Mouse (Mus musculus): Measurements from ENCODE around the gene Map3k21. TPM values are rescaled to one million over a fixed set of nuclear protein-coding genes. Genes with fewer than 3 reads are reported as not detected.

Gene Map3k21
- total and polyA plus RNA-seq, 2 experiments, result 2.6 to 3.9 TPM

- DNase-seq (ENCODE audit: extremely low read depth, low read depth, low spot score), result no peak
- 31% methylated on average over 6 of the region's 6 CpGs for WGBS
Measured at GRCm38 (mm10) chr8:125980826-125981225, 70.6 kb downstream of the Map3k21 start.

GRCm38 (mm10) chr8:125983515-125983914 is 73.3 kb downstream of the Map3k21 start:
- H3K4me3 ChIP-seq (ENCODE audit: insufficient read depth, low read depth, low read length), result no peak overlapping the region
- no peaks in the 10 kb centered on the region for H3K27me3 ChIP-seq (ENCODE audit: control insufficient read depth, insufficient read depth, low read length)
- H3K4me1 ChIP-seq (ENCODE audit: control insufficient read depth, insufficient read depth, low read length), result peaks cover 2% of the 10 kb centered on the region
- no peak for DNase-seq (ENCODE audit: extremely low read depth, low read depth, low spot score)
- no peaks in the 10 kb centered on the region for H3K36me3 ChIP-seq (ENCODE audit: control insufficient read depth, insufficient read depth, low read length)
- H3K79me2 ChIP-seq (ENCODE audit: control insufficient read depth, insufficient read depth, low read length), result no peaks in the 10 kb centered on the region
- 61% methylated on average over 3 of the region's 3 CpGs for WGBS
- no peak overlapping the region for H3K27ac ChIP-seq (replicated peaks; ENCODE audit: insufficient read depth, low read depth, low read length)
- no peak overlapping the region for H3K9ac ChIP-seq (ENCODE audit: low read depth, low read length)
- no peak for TF ChIP-seq POLR2A (IDR thresholded peaks at IDR 0.05; ENCODE audit: extremely low read depth, insufficient read depth, low read length)
- no peak for TF ChIP-seq CTCF (IDR thresholded peaks at IDR 0.05; ENCODE audit: low read depth, low read length)

More at GRCm38 (mm10) chr8:125980826-125981225, 70.6 kb downstream of the Map3k21 start:
- Histone ChIP-seq H3K4me3 (ENCODE audit: insufficient read depth, low read depth, low read length) (no peak overlapping the region), H3K4me1 (ENCODE audit: control insufficient read depth, insufficient read depth, low read length) (peaks cover 2% of the 10 kb centered on the region), H3K27me3 (ENCODE audit: control insufficient read depth, insufficient read depth, low read length) (no peaks in the 10 kb centered on the region), H3K9ac (ENCODE audit: low read depth, low read length) (no peak overlapping the region), H3K36me3 (ENCODE audit: control insufficient read depth, insufficient read depth, low read length) (no peaks in the 10 kb centered on the region), H3K27ac (replicated peaks; ENCODE audit: insufficient read depth, low read depth, low read length) (no peak overlapping the region), H3K79me2 (ENCODE audit: control insufficient read depth, insufficient read depth, low read length) (no peaks in the 10 kb centered on the region)
- TF ChIP-seq CTCF (IDR thresholded peaks at IDR 0.05; ENCODE audit: low read depth, low read length) (no peak), POLR2A (IDR thresholded peaks at IDR 0.05; ENCODE audit: extremely low read depth, insufficient read depth, low read length) (no peak)

DNA sequence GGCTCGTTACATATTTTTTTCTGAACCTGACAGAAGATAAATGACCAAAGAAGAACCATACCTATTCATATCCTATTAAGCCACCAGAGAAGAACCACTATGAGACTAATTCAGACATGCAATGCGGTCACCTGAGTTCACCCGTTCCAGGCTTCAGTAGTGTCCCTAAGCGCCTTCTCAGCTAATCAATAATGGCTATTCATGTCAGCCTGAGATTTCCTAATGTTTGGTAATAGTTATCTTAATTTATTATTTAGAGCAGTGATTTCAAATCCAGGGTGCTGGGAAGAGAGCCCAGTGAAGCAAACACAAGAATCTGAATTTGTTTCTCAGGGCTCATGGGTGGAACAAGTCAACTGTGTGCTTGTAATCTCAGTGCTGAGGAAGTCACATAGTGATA is 73.9 kb downstream of the Map3k21 start:
- H3K79me2 ChIP-seq (ENCODE audit: control insufficient read depth, insufficient read depth, low read length), result no peaks in the 10 kb centered on the region
- peaks cover 2% of the 10 kb centered on the region for H3K4me1 ChIP-seq (ENCODE audit: control insufficient read depth, insufficient read depth, low read length)
- 44% methylated on average over 4 of the region's 4 CpGs for WGBS

DNA sequence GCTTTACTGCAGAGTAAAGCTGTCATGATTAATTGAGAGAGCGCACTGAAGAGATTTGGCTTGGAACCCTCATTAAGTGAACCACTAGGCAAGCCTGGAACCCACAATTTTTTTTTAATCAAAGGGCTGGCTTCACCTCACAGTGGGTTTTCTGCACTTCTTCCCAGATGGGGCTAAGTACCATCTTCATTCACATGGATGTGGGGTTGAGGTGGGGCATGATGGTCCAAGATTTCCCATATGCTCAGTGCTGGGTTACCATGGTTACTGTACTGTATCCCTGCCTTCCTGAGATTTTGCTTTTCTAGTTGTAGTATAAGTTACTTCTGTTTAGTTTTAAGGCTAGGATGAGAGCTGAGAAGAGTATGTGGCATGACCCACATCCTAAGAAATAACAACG is 75.1 kb downstream of the Map3k21 start:
- H3K9ac ChIP-seq (ENCODE audit: low read depth, low read length), result no peak overlapping the region
- H3K4me3 ChIP-seq (ENCODE audit: insufficient read depth, low read depth, low read length), result no peak overlapping the region
- peaks cover 2% of the 10 kb centered on the region for H3K4me1 ChIP-seq (ENCODE audit: control insufficient read depth, insufficient read depth, low read length)
- H3K27ac ChIP-seq (replicated peaks; ENCODE audit: insufficient read depth, low read depth, low read length), result no peak overlapping the region
- H3K79me2 ChIP-seq (ENCODE audit: control insufficient read depth, insufficient read depth, low read length), result no peaks in the 10 kb centered on the region
- no peaks in the 10 kb centered on the region for H3K36me3 ChIP-seq (ENCODE audit: control insufficient read depth, insufficient read depth, low read length)
- no peak for DNase-seq (ENCODE audit: extremely low read depth, low read depth, low spot score)
- H3K27me3 ChIP-seq (ENCODE audit: control insufficient read depth, insufficient read depth, low read length), result no peaks in the 10 kb centered on the region
- TF ChIP-seq POLR2A (IDR thresholded peaks at IDR 0.05; ENCODE audit: extremely low read depth, insufficient read depth, low read length) (no peak), CTCF (IDR thresholded peaks at IDR 0.05; ENCODE audit: low read depth, low read length) (no peak)
- WGBS, result 96% methylated on average over 2 of the region's 2 CpGs

More for the DNA sequence above, 73.9 kb downstream of the Map3k21 start:
- peak; percentile 76 for DNase-seq (ENCODE audit: extremely low read depth, low read depth, low spot score)
- H3K36me3 ChIP-seq (ENCODE audit: control insufficient read depth, insufficient read depth, low read length), result no peaks in the 10 kb centered on the region
- H3K4me3 ChIP-seq (ENCODE audit: insufficient read depth, low read depth, low read length), result no peak overlapping the region
- no peaks in the 10 kb centered on the region for H3K27me3 ChIP-seq (ENCODE audit: control insufficient read depth, insufficient read depth, low read length)
- no peak overlapping the region for H3K27ac ChIP-seq (replicated peaks; ENCODE audit: insufficient read depth, low read depth, low read length)
- TF ChIP-seq CTCF (IDR thresholded peaks at IDR 0.05; ENCODE audit: low read depth, low read length), result no peak
- TF ChIP-seq POLR2A (IDR thresholded peaks at IDR 0.05; ENCODE audit: extremely low read depth, insufficient read depth, low read length), result no peak
- H3K9ac ChIP-seq (ENCODE audit: low read depth, low read length), result no peak overlapping the region

DNA sequence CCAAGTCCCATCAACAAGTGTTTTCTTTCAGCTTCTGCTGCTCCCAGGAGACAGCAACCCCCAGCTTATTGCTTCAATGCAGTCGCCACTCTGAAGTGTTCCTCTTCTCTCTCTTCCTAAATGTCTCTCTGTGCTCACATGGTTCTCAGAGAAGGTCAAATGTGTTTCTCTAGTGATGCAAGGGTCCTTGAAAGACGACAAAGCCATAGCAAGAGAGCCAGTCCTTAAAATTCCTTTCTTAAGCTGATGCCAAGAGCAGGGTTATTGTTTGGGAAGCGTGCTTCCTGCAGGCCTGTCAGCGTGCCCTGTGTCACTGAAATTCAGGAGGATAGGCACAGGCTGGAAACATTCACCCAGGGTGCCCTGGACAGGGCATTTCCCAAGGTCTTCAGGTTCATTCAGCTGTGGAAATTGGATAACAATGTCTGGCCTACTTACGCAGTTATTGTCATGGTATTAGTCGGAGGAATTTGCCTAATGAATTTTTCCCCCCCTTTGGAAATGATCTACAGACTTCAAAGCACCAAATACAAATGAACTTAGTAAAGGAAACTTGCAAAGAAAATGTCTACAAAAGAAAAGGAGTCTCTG is 76.8 kb downstream of the Map3k21 start:
- no peak for DNase-seq (ENCODE audit: extremely low read depth, low read depth, low spot score)
- peaks cover 2% of the 10 kb centered on the region for H3K4me1 ChIP-seq (ENCODE audit: control insufficient read depth, insufficient read depth, low read length)
- H3K36me3 ChIP-seq (ENCODE audit: control insufficient read depth, insufficient read depth, low read length), result no peaks in the 10 kb centered on the region
- H3K27ac ChIP-seq (replicated peaks; ENCODE audit: insufficient read depth, low read depth, low read length), result no peak overlapping the region
- 72% methylated on average over 6 of the region's 6 CpGs for WGBS
- H3K9ac ChIP-seq (ENCODE audit: low read depth, low read length), result no peak overlapping the region
- H3K4me3 ChIP-seq (ENCODE audit: insufficient read depth, low read depth, low read length), result no peak overlapping the region
- H3K27me3 ChIP-seq (ENCODE audit: control insufficient read depth, insufficient read depth, low read length), result no peaks in the 10 kb centered on the region
- no peaks in the 10 kb centered on the region for H3K79me2 ChIP-seq (ENCODE audit: control insufficient read depth, insufficient read depth, low read length)
- TF ChIP-seq CTCF (IDR thresholded peaks at IDR 0.05; ENCODE audit: low read depth, low read length), result no peak
- TF ChIP-seq POLR2A (IDR thresholded peaks at IDR 0.05; ENCODE audit: extremely low read depth, insufficient read depth, low read length), result no peak

DNA sequence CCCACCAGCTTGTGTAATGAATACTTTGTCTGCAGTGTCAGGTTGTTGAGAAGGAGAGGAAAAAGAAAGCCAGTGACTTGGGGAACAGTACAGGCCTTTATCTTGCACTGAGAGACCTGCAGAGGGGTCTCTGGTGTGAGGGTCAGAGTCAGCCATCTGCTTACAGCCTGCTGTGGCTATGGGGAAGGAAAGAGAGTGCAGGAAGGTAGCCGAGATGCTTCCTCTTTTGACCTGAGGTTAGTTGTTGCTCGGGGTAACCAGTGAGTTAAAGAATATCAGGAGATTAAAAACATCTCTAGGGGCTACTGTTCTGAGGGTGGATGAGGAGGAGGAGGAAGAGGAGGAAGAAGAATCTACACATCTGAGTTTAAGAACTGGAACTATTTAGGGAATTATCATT is 77.7 kb downstream of the Map3k21 start:
- Histone ChIP-seq H3K9ac (ENCODE audit: low read depth, low read length) (no peak overlapping the region), H3K36me3 (ENCODE audit: control insufficient read depth, insufficient read depth, low read length) (no peaks in the 10 kb centered on the region), H3K27me3 (ENCODE audit: control insufficient read depth, insufficient read depth, low read length) (no peaks in the 10 kb centered on the region), H3K4me1 (ENCODE audit: control insufficient read depth, insufficient read depth, low read length) (peaks cover 2% of the 10 kb centered on the region), H3K4me3 (ENCODE audit: insufficient read depth, low read depth, low read length) (no peak overlapping the region), H3K27ac (replicated peaks; ENCODE audit: insufficient read depth, low read depth, low read length) (no peak overlapping the region), H3K79me2 (ENCODE audit: control insufficient read depth, insufficient read depth, low read length) (no peaks in the 10 kb centered on the region)
- no peak for TF ChIP-seq POLR2A (IDR thresholded peaks at IDR 0.05; ENCODE audit: extremely low read depth, insufficient read depth, low read length)
- TF ChIP-seq CTCF (IDR thresholded peaks at IDR 0.05; ENCODE audit: low read depth, low read length), result no peak
- no peak for DNase-seq (ENCODE audit: extremely low read depth, low read depth, low spot score)
- WGBS, result 41% methylated on average over 2 of the region's 2 CpGs
